Mouse (Mus musculus) cerebellum, adult 2 months (tissue): ENCODE measurements at regions not wholly inside any gene's neighbourhood (a gene's known extent, or its start where the extent isn't known, plus 50 kb on each side); places are given as distances from the start of the nearest gene placed in this dataset.
"Not testable (repeated sequence)": the region's sequence is repeated elsewhere in the genome, so short reads cannot be mapped to it uniquely, and the experiment has no call there.

Source experiments
- CTCF ChIP-seq: fragments of 200-500 bp; IDR thresholded peaks from 2 replicates; pipeline ENCODE4 v1.5.1; 2011; ENCODE audit warnings: low read depth, mild to moderate bottlenecking, control low read depth, low read length, moderate library complexity, borderline replicate concordance; ENCODE audit not compliant: insufficient read depth
- POLR2A ChIP-seq: fragments of 200-500 bp; IDR thresholded peaks from 2 replicates; pipeline ENCODE4 v1.6.1; 2011; ENCODE audit warnings: low read length, control low read depth, borderline replicate concordance; ENCODE audit not compliant: insufficient read depth

DNA sequence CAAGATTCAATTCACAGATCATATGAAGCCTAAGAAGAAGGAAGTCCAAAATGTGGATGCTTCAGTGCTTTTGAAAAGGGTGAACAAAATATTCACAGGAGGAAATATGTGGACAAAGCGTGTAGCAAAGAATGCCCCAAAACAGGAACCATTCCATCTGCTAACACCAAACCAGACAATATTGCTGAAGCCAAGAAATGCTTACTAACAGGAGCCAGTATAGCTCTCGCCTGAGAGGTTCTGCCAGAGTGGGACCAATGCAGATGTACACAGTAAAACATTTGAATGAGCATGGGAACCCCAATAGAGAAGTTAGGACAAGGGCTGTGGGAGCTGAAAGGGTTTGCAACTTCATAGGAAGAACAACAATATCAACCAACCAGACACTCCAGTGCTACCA, 122.0 kb upstream of the Zfp386 start:
- TF ChIP-seq CTCF, POLR2A: not testable (repeated sequence)
